Mouse (Mus musculus): ENCODE measurements around the gene Gm26602. TPM values are rescaled to one million over a fixed set of nuclear protein-coding genes. Genes with fewer than 3 reads are reported as not detected.
"Not testable (repeated sequence)": the region's sequence is repeated elsewhere in the genome, so short reads cannot be mapped to it uniquely, and the experiment has no call there.

Gm26602 gene
- total RNA-seq, 1 experiment from 2014 or later, result 11.2 TPM

- peak; percentile 31; the same call in 1 of the 2 replicates for ATAC-seq (replicated peaks; ENCODE audit: low read depth, poor library complexity, severe bottlenecking)
These were observed 26.2 kb upstream of the Gm26602 start for GRCm38 (mm10) chr10:79884446-79884845.

- ATAC-seq (replicated peaks; ENCODE audit: low read depth, poor library complexity, severe bottlenecking), result not testable (repeated sequence)
These were observed 25.7 kb upstream of the Gm26602 start for GRCm38 (mm10) chr10:79884938-79885337.

- ATAC-seq (replicated peaks; ENCODE audit: low read depth, poor library complexity, severe bottlenecking), result peak; percentile 24
These were observed 24.6 kb upstream of the Gm26602 start, which contains the start of gene Elane for GRCm38 (mm10) chr10:79886054-79886453. Elane (plus strand) TSS chr10:79886247.

- no peak for ATAC-seq (replicated peaks; ENCODE audit: low read depth, poor library complexity, severe bottlenecking)
These were observed 24.0 kb upstream of the Gm26602 start for GRCm38 (mm10) chr10:79886611-79887010.

- peak; percentile 19; the same call in 1 of the 2 replicates for ATAC-seq (replicated peaks; ENCODE audit: low read depth, poor library complexity, severe bottlenecking)
These were observed 21.3 kb upstream of the Gm26602 start for GRCm38 (mm10) chr10:79889386-79889785.

GRCm38 (mm10) chr10:79890670-79891069, 20.0 kb upstream of the Gm26602 start, which contains the start of gene Cfd:
Cfd (plus strand) TSS chr10:79890853.
- no peak for ATAC-seq (replicated peaks; ENCODE audit: low read depth, poor library complexity, severe bottlenecking)

- ATAC-seq (replicated peaks; ENCODE audit: low read depth, poor library complexity, severe bottlenecking), result peak; percentile 70
These were observed 18.1 kb upstream of the Gm26602 start for GRCm38 (mm10) chr10:79892451-79893118.

GRCm38 (mm10) chr10:79896306-79896705, 14.3 kb upstream of the Gm26602 start:
- no peak for ATAC-seq (replicated peaks; ENCODE audit: low read depth, poor library complexity, severe bottlenecking)

GRCm38 (mm10) chr10:79896814-79897213, 13.8 kb upstream of the Gm26602 start:
- no peak for ATAC-seq (replicated peaks; ENCODE audit: low read depth, poor library complexity, severe bottlenecking)

GRCm38 (mm10) chr10:79897316-79898245, 13.1 kb upstream of the Gm26602 start:
- no peak for ATAC-seq (replicated peaks; ENCODE audit: low read depth, poor library complexity, severe bottlenecking)

GRCm38 (mm10) chr10:79900951-79901410, 9.7 kb upstream of the Gm26602 start:
- ATAC-seq (replicated peaks; ENCODE audit: low read depth, poor library complexity, severe bottlenecking), result peak; percentile 21; the same call in 1 of the 2 replicates

GRCm38 (mm10) chr10:79906712-79907111, 3.9 kb upstream of the Gm26602 start:
- ATAC-seq (replicated peaks; ENCODE audit: low read depth, poor library complexity, severe bottlenecking), result no peak

GRCm38 (mm10) chr10:79907415-79907814, 3.2 kb upstream of the Gm26602 start:
- ATAC-seq (replicated peaks; ENCODE audit: low read depth, poor library complexity, severe bottlenecking), result no peak

GRCm38 (mm10) chr10:79908167-79909091, 2.2 kb upstream of the Gm26602 start, which contains the start of gene Med16:
Med16 (minus strand) TSS chr10:79908923.
- peak; percentile 92 for ATAC-seq (replicated peaks; ENCODE audit: low read depth, poor library complexity, severe bottlenecking)

- ATAC-seq (replicated peaks; ENCODE audit: low read depth, poor library complexity, severe bottlenecking), result peak; percentile 27
These were observed 1.3 kb upstream of the Gm26602 start for GRCm38 (mm10) chr10:79909092-79909922.

GRCm38 (mm10) chr10:79912412-79912811, 1.8 kb downstream of the Gm26602 start:
- no peak for ATAC-seq (replicated peaks; ENCODE audit: low read depth, poor library complexity, severe bottlenecking)

- peak; percentile 74 for ATAC-seq (replicated peaks; ENCODE audit: low read depth, poor library complexity, severe bottlenecking)
These were observed 3.7 kb downstream of the Gm26602 start for GRCm38 (mm10) chr10:79914131-79914947.

All from common myeloid progenitor, adult 5-6 weeks (primary cell).